Mouse (Mus musculus) intestine, postnatal 0 days (tissue): ENCODE data around the gene Adamtsl4. TPM values are rescaled to one million over a fixed set of nuclear protein-coding genes. Genes with fewer than 3 reads are reported as not detected.
"Not testable (repeated sequence)": the region's sequence is repeated elsewhere in the genome, so short reads cannot be mapped to it uniquely, and the experiment has no call there.

Source experiments
- ATAC-seq: fragments of 200-750 bp; cut with Nextera tagmentation; 2 replicates; pipeline ENCODE4 v1.8.0; 2017; ENCODE audit warnings: mild to moderate bottlenecking, moderate TSS enrichment, moderate library complexity
- H3K27ac ChIP-seq: fragments of 300-500 bp; sonication (generic); 2 replicates; pipeline ENCODE4 v1.5.1; 2014; ENCODE audit warnings: mild to moderate bottlenecking, low read depth, low read length, moderate library complexity
- H3K27me3 ChIP-seq: fragments of 300-500 bp; sonication (generic); replicated peaks from 2 replicates; pipeline ENCODE4 v1.6.1; 2014; ENCODE audit warnings: low read length, mixed read lengths; ENCODE audit not compliant: control insufficient read depth, insufficient read depth
- H3K36me3 ChIP-seq: fragments of 300-500 bp; sonication (generic); 2 replicates; pipeline ENCODE4 v1.6.1; 2014; ENCODE audit warnings: mild to moderate bottlenecking, moderate library complexity; ENCODE audit not compliant: control insufficient read depth, insufficient read depth
- H3K4me1 ChIP-seq: fragments of 300-500 bp; sonication (generic); replicated peaks from 2 replicates; pipeline ENCODE4 v1.6.1; 2014; ENCODE audit warnings: antibody characterized with exemption, low read length, mixed read lengths; ENCODE audit not compliant: control insufficient read depth, insufficient read depth
- H3K4me2 ChIP-seq: fragments of 300-500 bp; sonication (generic); replicated peaks from 2 replicates; pipeline ENCODE4 v1.6.1; 2014; ENCODE audit warnings: low read depth, mild to moderate bottlenecking, moderate library complexity
- H3K4me3 ChIP-seq: fragments of 300-500 bp; sonication (generic); 2 replicates; pipeline ENCODE4 v1.5.1; 2014; ENCODE audit warnings: low read depth, low read length
- H3K9ac ChIP-seq: fragments of 300-500 bp; sonication (generic); 2 replicates; pipeline ENCODE4 v1.6.1; 2014; ENCODE audit warnings: mild to moderate bottlenecking, low read depth, low read length
- H3K9me3 ChIP-seq: fragments of 300-500 bp; sonication (generic); 2 replicates; pipeline ENCODE4 v1.6.1; 2016; ENCODE audit warnings: mixed run types; ENCODE audit not compliant: control insufficient read depth
- CTCF ChIP-seq: sonication (generic); IDR thresholded peaks from 2 replicates; pipeline ENCODE4 v1.5.1; 2016; ENCODE audit warnings: low read depth, mild to moderate bottlenecking, control low read depth, antibody characterized with exemption, moderate library complexity
- WGBS: fragments of 180-500 bp; shearing (Covaris S2); extraction: QIAGEN DNeasy Blood & Tissue Kit; methylation state at CpG from one replicate; pipeline ENCODE4 v1.1.7; 2014; 5-methylcytosine and 5-hydroxymethylcytosine counted together
- polyA plus RNA-seq: library from polyadenylated mRNA; unstranded; fragments of >200 nt; fragmentation: Nextera tagmentation; extraction: Ambion mirVana; gene quantifications from 2 replicates; pipeline ENCODE4 v1.2.1, GENCODE M21; 2015

Adamtsl4 gene
- polyA plus RNA-seq, 1 experiment from 2014 or later, result 3.8 TPM

DNA sequence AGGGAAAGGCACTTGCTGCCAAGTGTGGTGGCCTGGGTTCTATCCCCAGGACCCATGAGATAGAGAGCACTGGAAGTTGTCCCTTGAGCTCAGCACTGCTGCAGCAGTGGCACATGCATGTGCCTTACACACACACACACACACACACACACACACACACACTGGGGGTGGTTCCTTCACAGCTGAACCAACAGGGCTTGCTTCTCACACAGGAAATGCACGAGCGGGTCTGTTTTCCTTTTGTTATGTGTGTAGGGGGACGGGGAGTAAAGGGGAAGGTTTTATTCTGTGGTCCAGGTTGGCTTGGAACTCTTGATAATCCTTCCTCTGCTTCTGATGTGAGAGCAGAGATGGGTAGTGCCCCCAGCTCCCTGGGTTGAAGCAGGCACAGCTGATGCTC is 15.3 kb downstream of the Adamtsl4 start:
- Histone ChIP-seq H3K4me3 (no peak overlapping the region), H3K9me3 (no peaks in the 10 kb centered on the region), H3K27ac (peak overlapping the region; percentile 96), H3K4me2 (no peak overlapping the region), H3K27me3 (no peaks in the 10 kb centered on the region), H3K36me3 (0 out of 2 replicates have a peak, but pooled peaks cover 10% of the 10 kb centered on the region), H3K9ac (peak overlapping the region; percentile 22; the same call in 1 of the 2 replicates), H3K4me1 (peaks cover 32% of the 10 kb centered on the region)
- ATAC-seq, result no peak
- 37% methylated on average over 3 of the region's 3 CpGs for WGBS
- TF ChIP-seq CTCF, result no peak

GRCm38 (mm10) chr3:95671201-95671600 is 16.5 kb downstream of the Adamtsl4 start:
- WGBS, result 55% methylated on average over 5 of the region's 5 CpGs
- Histone ChIP-seq H3K9ac (no peak overlapping the region), H3K9me3 (no peaks in the 10 kb centered on the region), H3K4me1 (peaks cover 39% of the 10 kb centered on the region), H3K36me3 (0 out of 2 replicates have a peak, but pooled peaks cover 5% of the 10 kb centered on the region), H3K27ac (no peak overlapping the region), H3K4me2 (no peak overlapping the region), H3K27me3 (no peaks in the 10 kb centered on the region), H3K4me3 (no peak overlapping the region)
- no peak for TF ChIP-seq CTCF
- no peak for ATAC-seq

GRCm38 (mm10) chr3:95670419-95670818 is 17.3 kb downstream of the Adamtsl4 start:
- not testable (repeated sequence) for H3K27ac ChIP-seq, H3K36me3 ChIP-seq, H3K27me3 ChIP-seq, H3K9me3 ChIP-seq, H3K9ac ChIP-seq, ATAC-seq, H3K4me3 ChIP-seq, H3K4me2 ChIP-seq
- TF ChIP-seq CTCF, result peak; percentile 44
- H3K4me1 ChIP-seq, result peaks cover 40% of the 10 kb centered on the region
- WGBS, result 91% methylated on average over 3 of the region's 3 CpGs

GRCm38 (mm10) chr3:95669309-95669665 is 18.4 kb downstream of the Adamtsl4 start:
- H3K4me1 ChIP-seq, result peaks cover 37% of the 10 kb centered on the region
- no peak for ATAC-seq
- H3K27ac ChIP-seq, result peak overlapping the region; percentile 60; the same call in 1 of the 2 replicates
- no peak overlapping the region for H3K4me2 ChIP-seq
- WGBS, result 85% methylated on average over 3 of the region's 3 CpGs
- H3K27me3 ChIP-seq, result no peaks in the 10 kb centered on the region
- H3K9me3 ChIP-seq, result no peaks in the 10 kb centered on the region
- H3K9ac ChIP-seq, result no peak overlapping the region
- no peak overlapping the region for H3K4me3 ChIP-seq
- TF ChIP-seq CTCF, result no peak
- peaks cover 14% of the 10 kb centered on the region; the same call in 1 of the 2 replicates for H3K36me3 ChIP-seq

DNA sequence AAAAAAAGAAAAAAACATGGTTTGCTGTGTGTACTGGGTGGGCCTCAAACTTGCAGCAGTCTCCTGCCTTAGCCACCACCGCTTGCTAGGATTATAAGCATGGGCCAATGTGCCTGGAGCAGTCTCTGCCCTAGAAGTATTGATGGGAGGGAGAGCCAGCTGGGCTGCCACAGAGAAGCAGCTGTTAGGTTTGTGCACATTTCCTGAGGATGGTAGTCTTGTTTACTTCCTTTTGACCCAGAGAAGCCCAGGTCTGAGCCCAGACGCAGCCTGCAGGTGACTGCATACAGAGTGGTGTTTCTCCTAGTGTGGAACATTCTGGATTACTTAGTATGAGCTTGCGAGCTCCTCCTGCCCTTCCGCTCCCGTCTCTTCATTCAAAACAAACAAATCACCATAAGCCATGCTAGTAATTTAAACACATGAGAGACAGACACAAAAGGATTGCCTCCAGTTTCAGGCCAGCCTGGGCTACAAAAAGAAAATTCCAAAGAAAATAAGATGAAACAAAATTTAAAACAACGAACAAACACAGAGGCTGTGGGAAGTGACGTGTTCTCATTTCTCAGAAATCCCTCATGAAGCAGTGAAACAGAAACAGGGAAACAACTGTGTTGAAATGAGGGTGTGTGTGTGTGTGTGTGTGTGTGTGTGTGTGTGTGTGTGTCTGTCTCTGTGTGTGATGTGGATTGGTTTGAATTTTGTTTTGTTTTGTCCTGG is 19.0 kb downstream of the Adamtsl4 start:
- H3K4me2 ChIP-seq, result 0 out of 2 replicates have a peak overlapping the region, but pooled peaks have one; percentile 10

DNA sequence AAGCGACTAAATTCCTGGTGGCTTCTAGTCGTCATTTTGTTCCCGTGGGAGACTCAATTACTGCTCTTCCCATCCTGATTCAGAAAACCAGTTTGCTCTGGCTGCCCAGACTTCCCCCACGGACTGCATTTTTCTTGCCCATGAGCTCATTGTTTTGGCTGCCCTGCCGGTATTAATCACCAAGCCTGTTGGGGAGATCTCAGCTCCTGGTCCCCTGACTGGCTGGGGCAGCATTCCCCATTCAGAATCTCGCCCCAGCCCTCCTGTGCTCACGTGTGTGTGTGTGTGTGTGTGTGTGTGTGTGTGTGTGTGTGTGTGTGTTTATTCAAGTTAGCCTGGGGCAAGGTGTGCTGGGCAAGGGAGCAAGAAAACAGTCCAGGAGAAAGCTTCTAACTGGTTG is 19.7 kb downstream of the Adamtsl4 start:
- Histone ChIP-seq H3K4me2 (peak overlapping the region; percentile 10), H3K4me3 (no peak overlapping the region), H3K27ac (peak overlapping the region; percentile 77), H3K4me1 (peaks cover 26% of the 10 kb centered on the region), H3K36me3 (peaks cover 14% of the 10 kb centered on the region; the same call in 1 of the 2 replicates), H3K9ac (no peak overlapping the region), H3K9me3 (no peaks in the 10 kb centered on the region), H3K27me3 (no peaks in the 10 kb centered on the region)
- no peak for ATAC-seq
- no peak for TF ChIP-seq CTCF
- WGBS, result 14% methylated on average over 7 of the region's 7 CpGs

More for the DNA sequence above, 19.0 kb downstream of the Adamtsl4 start:
- no peak for TF ChIP-seq CTCF
- Histone ChIP-seq H3K27ac (peak overlapping the region; percentile 77), H3K36me3 (peaks cover 14% of the 10 kb centered on the region; the same call in 1 of the 2 replicates), H3K4me3 (no peak overlapping the region), H3K4me1 (peaks cover 34% of the 10 kb centered on the region), H3K9me3 (no peaks in the 10 kb centered on the region), H3K9ac (no peak overlapping the region), H3K27me3 (no peaks in the 10 kb centered on the region)
- ATAC-seq, result no peak
- 47% methylated on average over 7 of the region's 7 CpGs for WGBS
